Mouse (Mus musculus) MN1 (cell line): ENCODE measurements at regions not wholly inside any gene's neighbourhood (a gene's known extent, or its start where the extent isn't known, plus 50 kb on each side); places are given as distances from the start of the nearest gene placed in this dataset.

ENCODE experiments used
- DNase-seq: peaks from one replicate; pipeline ENCODE4 v3.0.0-alpha.2; 2016; ENCODE audit warnings: low spot score

DNA sequence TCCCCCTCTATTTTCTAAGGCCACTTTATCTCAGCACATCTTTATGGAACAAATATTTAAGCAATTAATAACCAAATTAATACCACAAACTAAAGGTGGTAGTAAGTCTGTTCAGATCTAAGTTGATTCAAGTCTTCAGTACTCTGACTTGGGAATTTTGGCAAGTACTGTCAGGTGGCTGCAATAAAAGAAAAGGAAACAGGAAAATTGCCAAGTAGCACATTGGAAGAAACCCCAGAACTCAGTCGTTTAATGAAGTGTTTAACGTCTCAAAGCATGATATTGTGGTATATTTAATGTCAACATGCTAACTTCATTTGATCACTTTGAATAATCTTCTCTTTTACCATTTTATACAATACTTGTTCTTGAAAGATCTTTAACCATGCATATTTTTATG is 142.2 kb downstream of the Gm11146 start:
- DNase-seq: no peak

GRCm38 (mm10) chr16:77444647-77445046 is 157.2 kb downstream of the Gm11146 start:
- DNase-seq: no peak

- DNase-seq: peak; percentile 15
Measured at GRCm38 (mm10) chr16:77444006-77444405, 157.9 kb downstream of the Gm11146 start.

- DNase-seq: no peak
Measured at GRCm38 (mm10) chr16:77443318-77443717, 158.6 kb downstream of the Gm11146 start.

GRCm38 (mm10) chr16:77442866-77443265 is 159.0 kb downstream of the Gm11146 start:
- DNase-seq: no peak

GRCm38 (mm10) chr16:77431345-77431744 is 170.5 kb downstream of the Gm11146 start:
- DNase-seq: no peak

DNA sequence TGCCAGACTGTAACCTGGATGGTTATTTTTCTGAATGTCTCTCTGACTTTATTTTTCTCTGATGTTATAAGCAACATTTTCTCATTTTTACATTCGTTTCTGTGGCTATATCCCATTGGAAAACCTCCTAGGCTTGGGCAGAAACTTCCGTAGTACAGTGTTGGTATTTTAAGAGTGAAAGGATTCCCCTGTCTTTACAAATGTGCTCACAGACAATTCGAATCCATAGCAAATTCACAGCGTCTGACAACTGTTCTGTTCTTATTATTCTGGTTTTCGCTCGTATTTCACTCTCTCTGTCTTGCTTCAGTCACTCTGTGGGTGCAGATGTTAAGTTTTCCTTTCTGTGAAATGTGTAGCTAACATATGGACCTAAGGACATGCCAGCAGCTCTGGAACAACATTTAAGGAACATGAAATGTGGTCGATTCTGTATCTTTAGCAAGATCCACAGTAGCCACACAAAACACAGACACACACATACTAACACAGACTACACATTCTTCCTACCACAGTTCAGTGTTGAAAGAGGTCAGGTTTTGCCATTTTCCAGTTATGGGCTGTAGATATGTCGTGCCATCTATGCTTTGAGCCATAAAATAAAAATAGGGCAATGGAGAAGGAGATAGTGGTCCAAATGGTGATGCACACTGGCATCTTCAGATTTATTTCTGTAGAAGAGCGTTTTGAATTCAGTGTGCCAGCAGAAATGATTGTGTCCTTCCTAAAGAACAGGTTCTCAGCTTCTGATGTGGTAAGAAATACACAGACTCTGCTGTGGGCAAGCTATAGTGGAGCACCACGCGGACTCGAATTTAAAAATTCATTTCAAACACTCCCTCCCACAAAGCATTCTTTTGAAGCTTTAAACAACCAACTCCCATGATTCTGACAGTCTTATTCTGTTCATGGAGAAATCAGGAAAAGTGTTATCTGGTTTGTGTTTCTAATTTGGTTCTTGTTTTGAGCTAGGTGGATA is 179.2 kb downstream of the Gm11146 start:
- DNase-seq: no peak

- DNase-seq: no peak
Measured at GRCm38 (mm10) chr16:77421591-77422024, 180.3 kb downstream of the Gm11146 start.

DNA sequence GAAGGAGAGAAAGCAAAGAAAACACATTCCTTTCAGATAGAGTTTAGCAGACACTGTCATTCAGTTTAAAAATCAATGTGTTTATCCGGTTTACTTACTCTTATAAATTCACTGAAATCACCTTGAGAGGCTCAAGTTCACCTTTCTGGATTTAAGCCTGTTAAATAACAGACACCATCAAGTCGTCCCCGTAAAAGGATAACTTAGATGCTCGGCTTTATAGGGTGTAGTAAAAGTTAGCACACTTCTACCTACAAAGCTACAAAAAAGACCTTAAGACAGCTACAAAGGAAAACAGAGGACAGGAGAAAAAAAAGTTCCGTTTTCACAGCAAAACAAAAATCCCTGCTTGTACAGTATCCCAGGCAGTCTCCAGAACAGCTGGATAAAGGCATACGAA is 180.9 kb downstream of the Gm11146 start:
- no peak for DNase-seq

- no peak for DNase-seq
Measured at GRCm38 (mm10) chr16:77420136-77420860, 181.6 kb downstream of the Gm11146 start.

- no peak for DNase-seq
Measured at GRCm38 (mm10) chr16:77419116-77419735, 182.7 kb downstream of the Gm11146 start.

DNA sequence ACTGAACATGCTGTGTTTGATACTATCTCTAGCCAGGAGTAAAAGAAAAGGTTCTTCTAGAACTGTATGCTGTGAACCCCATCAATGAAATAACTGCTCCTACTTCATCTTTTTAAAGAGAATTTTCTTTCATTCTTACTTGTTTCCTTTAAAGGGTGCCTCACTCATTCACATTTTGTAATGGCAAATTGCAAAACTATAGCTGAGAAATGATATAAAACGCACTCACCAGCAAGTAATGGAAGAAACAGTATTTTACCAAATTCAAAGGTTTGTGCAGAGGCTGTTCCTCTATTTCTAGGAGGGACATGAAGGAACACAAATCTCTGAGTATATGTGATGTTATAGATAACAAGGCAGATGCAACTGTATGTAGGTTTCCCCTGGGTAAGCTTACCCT is 183.4 kb downstream of the Gm11146 start:
- no peak for DNase-seq

- DNase-seq: no peak
Measured at GRCm38 (mm10) chr16:77417791-77418190, 184.1 kb downstream of the Gm11146 start.

GRCm38 (mm10) chr16:77414562-77414961 is 187.3 kb downstream of the Gm11146 start:
- no peak for DNase-seq

- no peak for DNase-seq
Measured at GRCm38 (mm10) chr16:77409168-77409567, 192.7 kb downstream of the Gm11146 start.

GRCm38 (mm10) chr16:77406999-77407398 is 194.9 kb downstream of the Gm11146 start:
- DNase-seq: no peak

GRCm38 (mm10) chr16:77405859-77406258 is 196.0 kb downstream of the Gm11146 start:
- DNase-seq: no peak

DNA sequence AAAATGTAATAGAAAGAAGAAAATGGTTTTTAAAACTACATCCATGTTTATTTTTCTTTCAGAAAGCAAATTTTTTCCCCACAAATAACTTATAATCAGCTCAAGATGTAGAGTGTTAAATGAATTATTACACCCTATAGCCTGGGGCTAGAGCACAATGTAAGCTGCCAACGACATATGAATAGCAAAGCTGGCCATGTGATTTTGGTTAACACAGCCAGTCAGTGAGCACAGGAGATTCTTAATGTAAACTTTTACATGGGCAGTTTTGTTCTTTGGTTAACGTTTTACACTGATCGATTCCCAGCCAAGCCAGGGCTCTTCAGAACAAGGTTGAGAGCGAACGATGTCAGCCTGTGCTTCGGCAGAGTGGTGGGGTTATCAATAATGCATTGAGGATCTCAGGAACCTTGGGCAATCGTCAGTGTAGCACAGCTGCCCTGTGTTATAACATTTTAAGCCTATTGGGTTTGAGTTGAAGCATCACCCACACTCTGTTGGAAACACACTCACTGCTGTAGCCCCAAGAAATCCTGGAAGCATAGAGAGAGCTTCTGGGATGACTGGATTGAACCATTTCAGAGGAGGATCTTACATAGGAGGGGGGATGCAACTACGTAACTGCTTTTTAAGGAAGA is 196.6 kb downstream of the Gm11146 start:
- no peak for DNase-seq

GRCm38 (mm10) chr16:77402711-77403280 is 199.1 kb downstream of the Gm11146 start:
- DNase-seq: no peak

DNA sequence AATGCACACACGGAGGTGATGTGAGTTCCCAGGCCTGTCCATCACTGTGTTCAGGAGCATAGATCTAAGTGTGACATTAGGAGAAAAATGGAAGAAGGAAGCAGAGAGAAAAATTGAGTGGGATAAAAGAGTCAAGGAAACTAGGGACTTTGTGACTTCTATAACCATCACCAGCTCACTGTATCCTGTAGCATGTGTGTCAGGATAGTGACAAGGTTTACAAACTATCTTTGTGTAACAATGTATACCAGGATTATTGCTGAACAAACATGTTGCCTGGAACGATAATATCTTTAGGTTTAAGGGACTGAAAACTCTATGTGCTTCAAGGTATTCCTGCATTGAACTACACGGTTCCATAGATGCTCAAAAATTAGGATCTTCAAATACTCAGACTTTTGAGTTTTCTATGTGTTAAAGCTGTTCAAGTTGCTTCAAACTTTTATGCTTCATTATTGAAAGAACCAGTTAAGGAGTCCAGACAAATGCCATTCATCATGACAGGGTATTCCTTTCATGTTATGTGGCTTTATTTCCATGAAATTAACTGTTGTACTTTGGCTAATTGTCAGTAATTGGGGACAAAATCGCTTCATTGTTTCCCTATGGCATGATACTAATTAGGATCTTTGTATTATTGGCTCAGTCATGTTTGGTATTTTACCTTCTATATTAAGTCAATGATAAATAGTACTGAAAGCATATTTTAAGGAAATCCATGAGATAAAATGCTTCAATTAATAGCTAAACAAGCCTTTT is 200.5 kb downstream of the Gm11146 start:
- DNase-seq: no peak
